Mouse (Mus musculus) kidney, embryonic 16.5 days (tissue): ENCODE data around the gene Apoa1. TPM values are rescaled to one million over a fixed set of nuclear protein-coding genes. Genes with fewer than 3 reads are reported as not detected.

Experiments used
- ATAC-seq: fragments of 200-750 bp; cut with Nextera tagmentation; 2 replicates; pipeline ENCODE4 v1.8.0; 2017; ENCODE audit warnings: moderate TSS enrichment; ENCODE audit not compliant: low FRiP score, low TSS enrichment
- H3K27ac ChIP-seq: fragments of 300-500 bp; sonication (generic); 2 replicates; pipeline ENCODE4 v1.5.1; 2014; ENCODE audit warnings: low read length
- H3K27me3 ChIP-seq: fragments of 300-500 bp; sonication (generic); 2 replicates; pipeline ENCODE4 v1.6.1; 2014; ENCODE audit warnings: low read length, control low read depth, mixed read lengths; ENCODE audit not compliant: insufficient read depth
- H3K36me3 ChIP-seq: fragments of 300-500 bp; sonication (generic); 2 replicates; pipeline ENCODE4 v1.6.1; 2014; ENCODE audit warnings: low read length, control low read depth, mixed read lengths; ENCODE audit not compliant: insufficient read depth
- H3K4me1 ChIP-seq: fragments of 300-500 bp; sonication (generic); 2 replicates; pipeline ENCODE4 v1.6.1; 2014; ENCODE audit warnings: low read length, control low read depth, mixed read lengths; ENCODE audit not compliant: insufficient read depth
- H3K4me2 ChIP-seq: fragments of 300-500 bp; sonication (generic); replicated peaks from 2 replicates; pipeline ENCODE4 v1.6.1; 2014; ENCODE audit warnings: low read depth, low read length
- H3K4me3 ChIP-seq: fragments of 300-500 bp; sonication (generic); 2 replicates; pipeline ENCODE4 v1.5.1; 2014; ENCODE audit warnings: mild to moderate bottlenecking, low read length
- H3K9ac ChIP-seq: fragments of 300-500 bp; sonication (generic); replicated peaks from 2 replicates; pipeline ENCODE4 v1.6.1; 2014; ENCODE audit warnings: low read length
- H3K9me3 ChIP-seq: fragments of 300-500 bp; sonication (generic); 2 replicates; pipeline ENCODE4 v1.6.1; 2016; ENCODE audit warnings: low read length, control low read depth
- WGBS: fragments of 180-500 bp; shearing (Covaris S2); extraction: QIAGEN DNeasy Blood & Tissue Kit; methylation state at CpG from one replicate; pipeline ENCODE4 v1.1.7; 2014; 5-methylcytosine and 5-hydroxymethylcytosine counted together
- polyA plus RNA-seq: library from polyadenylated mRNA; unstranded; fragments of >200 nt; fragmentation: Nextera tagmentation; extraction: Ambion mirVana; gene quantifications from 2 replicates; pipeline ENCODE4 v1.2.1, GENCODE M21; 2015

Gene Apoa1
- polyA plus RNA-seq, 1 experiment from 2014 or later: 19.3 TPM

DNA sequence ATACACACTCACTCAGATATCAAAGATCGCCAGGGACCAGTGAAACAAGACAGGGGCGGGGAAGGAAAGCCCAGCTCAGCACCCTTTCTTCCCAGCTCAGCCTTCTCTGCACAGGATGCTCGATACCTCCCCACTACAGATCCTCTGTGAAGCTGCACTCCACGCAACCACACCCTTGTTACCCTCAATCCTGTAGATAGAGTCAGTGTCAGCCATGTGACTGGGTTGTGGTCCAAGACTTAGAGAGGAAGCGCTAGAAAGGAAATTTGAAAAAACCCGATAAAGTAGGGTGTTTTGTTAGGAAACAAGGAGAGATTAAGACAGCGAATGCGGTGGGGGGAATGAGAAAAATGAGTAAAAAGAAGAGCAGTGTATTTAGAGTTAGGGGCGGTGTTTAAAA lies 43.7 kb downstream of the Apoa1 start:
- Histone ChIP-seq H3K9ac (no peak overlapping the region), H3K4me3 (no peak overlapping the region), H3K4me2 (no peak overlapping the region), H3K27ac (no peak overlapping the region), H3K9me3 (no peaks in the 10 kb centered on the region), H3K36me3 (peaks cover 26% of the 10 kb centered on the region), H3K4me1 (peaks cover 13% of the 10 kb centered on the region), H3K27me3 (peaks cover 8% of the 10 kb centered on the region; the same call in 1 of the 2 replicates)
- no peak for ATAC-seq
- 87% methylated on average over 9 of the region's 9 CpGs for WGBS

DNA sequence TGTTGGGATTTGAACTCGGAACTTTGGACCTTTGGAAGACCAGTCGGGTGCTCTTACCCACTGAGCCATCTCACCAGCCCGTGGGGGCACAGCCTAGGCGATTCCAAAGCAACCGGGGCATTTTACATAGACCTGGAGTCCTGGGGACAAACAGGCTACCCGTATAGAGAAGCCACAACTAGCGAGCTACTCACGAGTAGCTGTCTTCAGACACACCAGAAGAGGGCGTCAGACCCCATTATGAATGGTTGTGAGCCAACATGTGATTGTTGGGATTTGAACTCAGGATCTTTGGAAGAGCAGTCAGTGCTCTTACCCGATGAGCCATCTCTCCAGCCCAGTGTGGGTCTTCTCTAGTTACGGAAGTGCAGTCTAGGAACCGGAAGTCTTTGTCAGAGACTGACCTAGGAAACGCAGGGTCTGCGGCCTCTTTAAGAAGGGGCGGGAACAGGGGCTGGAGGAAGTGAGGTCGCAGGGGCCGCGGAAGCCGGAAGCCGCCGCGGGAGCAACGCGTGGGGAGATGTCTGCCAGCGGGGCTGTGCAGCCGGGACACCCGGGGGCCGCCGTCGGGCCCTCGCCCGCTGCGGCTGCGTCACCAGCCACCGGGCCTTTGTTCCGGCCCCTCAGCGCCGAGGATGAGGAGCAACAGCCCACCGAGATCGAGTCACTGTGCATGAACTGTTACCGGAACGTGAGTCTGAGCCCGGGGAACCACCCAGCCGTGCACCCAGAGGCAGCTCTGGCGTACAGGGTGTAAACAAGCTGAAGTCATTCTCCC lies 44.5 kb downstream of the Apoa1 start, which contains the start of gene Zpr1:
Zpr1 (plus strand) TSS at position 388 of the 778 bp plus-strand sequence.
- peak within 1 kb of the TSS; percentile 81 for H3K9ac ChIP-seq
- no peaks in the 10 kb centered on the region for H3K9me3 ChIP-seq
- H3K4me3 ChIP-seq: peak within 1 kb of the TSS; percentile 93
- peak; percentile 96 for ATAC-seq
- peak within 1 kb of the TSS; percentile 92 for H3K4me2 ChIP-seq
- H3K36me3 ChIP-seq: peaks cover 34% of the 10 kb centered on the region
- peak within 1 kb of the TSS; percentile 84 for H3K27ac ChIP-seq
- H3K4me1 ChIP-seq: peaks cover 13% of the 10 kb centered on the region
- 5% methylated on average over 45 of the region's 45 CpGs for WGBS
- H3K27me3 ChIP-seq: peaks cover 8% of the 10 kb centered on the region; the same call in 1 of the 2 replicates

DNA sequence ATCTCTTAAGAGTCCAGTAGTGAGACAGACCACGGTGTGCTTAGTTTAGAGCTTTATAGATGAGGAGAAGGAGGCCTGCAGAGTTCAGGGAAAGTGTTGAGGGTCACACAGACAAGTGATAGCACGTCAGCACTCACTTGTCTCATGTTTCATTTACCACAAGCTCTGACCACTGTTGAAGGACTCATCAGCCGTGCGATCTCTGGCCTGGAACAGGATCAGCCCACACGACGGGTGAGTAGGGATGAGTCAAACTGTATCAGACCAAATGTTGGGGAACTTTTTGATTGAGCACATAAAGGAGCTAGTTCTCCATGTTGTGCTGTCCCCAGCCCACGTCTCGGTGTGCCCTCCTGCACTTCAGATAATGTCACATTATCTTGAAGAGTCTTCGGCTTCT lies 46.1 kb downstream of the Apoa1 start:
- Histone ChIP-seq H3K27me3 (peaks cover 8% of the 10 kb centered on the region; the same call in 1 of the 2 replicates), H3K9me3 (no peaks in the 10 kb centered on the region), H3K36me3 (peaks cover 45% of the 10 kb centered on the region), H3K4me1 (peaks cover 13% of the 10 kb centered on the region), H3K4me2 (no peak overlapping the region), H3K9ac (no peak overlapping the region), H3K4me3 (no peak overlapping the region), H3K27ac (no peak overlapping the region)
- 75% methylated on average over 9 of the region's 9 CpGs for WGBS
- ATAC-seq: no peak

Other genes starting within 250 kb of the Apoa1 start
- gene Pafah1b2, start 215.9 kb upstream of the Apoa1 start, polyA plus RNA-seq: 166 and 173 TPM in 2 replicates
- 5.2 and 5.6 TPM in 2 replicates for gene Sik3, start 215.8 kb upstream of the Apoa1 start, polyA plus RNA-seq
- gene Apoc3, start 7.1 kb downstream of the Apoa1 start, polyA plus RNA-seq: 0.76 and 0.82 TPM in 2 replicates
- gene Apoa4, start 12.1 kb downstream of the Apoa1 start, polyA plus RNA-seq: 0.25 TPM in 1 of 2 replicates, not detected in the other
- not detected in 2 replicates for gene Apoa5, start 40.1 kb downstream of the Apoa1 start, polyA plus RNA-seq
- 61.1 and 61.9 TPM in 2 replicates for gene Zpr1, start 44.5 kb downstream of the Apoa1 start, polyA plus RNA-seq
- gene Bud13, start 54.4 kb downstream of the Apoa1 start, polyA plus RNA-seq: 25.6 and 29.6 TPM in 2 replicates
- gene 4931429L15Rik, start 91.4 kb downstream of the Apoa1 start, polyA plus RNA-seq: not detected in 2 replicates